Mouse (Mus musculus) forebrain, postnatal 0 days (tissue): ENCODE results near the gene Adcy6. TPM values are rescaled to one million over a fixed set of nuclear protein-coding genes. Genes with fewer than 3 reads are reported as not detected.

Experiments
- ATAC-seq: fragments of 200-750 bp; cut with Nextera tagmentation; 2 replicates; pipeline ENCODE4 v1.8.0; 2017; ENCODE audit warnings: mild to moderate bottlenecking, moderate library complexity
- DNase-seq: peaks from one replicate; pipeline ENCODE4 v3.0.0-alpha.2; 2015
- H3K27ac ChIP-seq: fragments of 300-500 bp; sonication (generic); 2 replicates; pipeline ENCODE4 v1.5.1; 2014; ENCODE audit warnings: low read depth, mild to moderate bottlenecking, antibody characterized with exemption, low read length, moderate library complexity, mixed read lengths
- H3K27me3 ChIP-seq: fragments of 300-500 bp; sonication (generic); 2 replicates; pipeline ENCODE4 v1.6.1; 2014; ENCODE audit warnings: mild to moderate bottlenecking, low read length, mixed read lengths; ENCODE audit not compliant: insufficient read depth
- H3K36me3 ChIP-seq: fragments of 300-500 bp; sonication (generic); 2 replicates; pipeline ENCODE4 v1.6.1; 2014; ENCODE audit warnings: mild to moderate bottlenecking, moderate library complexity; ENCODE audit not compliant: insufficient read depth
- H3K4me1 ChIP-seq: fragments of 300-500 bp; sonication (generic); 2 replicates; pipeline ENCODE4 v1.6.1; 2014; ENCODE audit warnings: antibody characterized with exemption; ENCODE audit not compliant: insufficient read depth
- H3K4me2 ChIP-seq: fragments of 300-500 bp; sonication (generic); 2 replicates; pipeline ENCODE4 v1.6.1; 2014; ENCODE audit warnings: low read depth, mild to moderate bottlenecking, moderate library complexity
- H3K4me3 ChIP-seq: fragments of 300-500 bp; sonication (generic); 2 replicates; pipeline ENCODE4 v1.5.1; 2014; ENCODE audit warnings: low read depth, low read length, mixed read lengths
- H3K9ac ChIP-seq: fragments of 300-500 bp; sonication (generic); 2 replicates; pipeline ENCODE4 v1.6.1; 2014; ENCODE audit warnings: mild to moderate bottlenecking
- H3K9me3 ChIP-seq: fragments of 300-500 bp; sonication (generic); 2 replicates; pipeline ENCODE4 v1.6.1; 2016; ENCODE audit warnings: low read length
- CTCF ChIP-seq: sonication (generic); IDR thresholded peaks from 2 replicates; pipeline ENCODE4 v1.5.1; 2016; ENCODE audit warnings: antibody characterized with exemption, control low read depth, low read depth
- WGBS: fragments of 180-500 bp; shearing (Covaris S2); extraction: QIAGEN DNeasy Blood & Tissue Kit; methylation state at CpG from one replicate; pipeline ENCODE4 v1.1.7; 2014; 5-methylcytosine and 5-hydroxymethylcytosine counted together
- polyA plus RNA-seq: library from polyadenylated mRNA; unstranded; fragments of >200 nt; fragmentation: Nextera tagmentation; extraction: Ambion mirVana; gene quantifications from 2 replicates; pipeline ENCODE4 v1.2.1, GENCODE M21; 2015
- total RNA-seq: library from RNA; depleted of rRNA; stranded (reverse); fragments of >200 nt; gene quantifications from 2 replicates; pipeline ENCODE4 v1.2.3, GENCODE M21; 2014

Gene Adcy6
- total and polyA plus RNA-seq, 2 experiments from 2014 or later = 5.4 to 42.3 TPM

DNA sequence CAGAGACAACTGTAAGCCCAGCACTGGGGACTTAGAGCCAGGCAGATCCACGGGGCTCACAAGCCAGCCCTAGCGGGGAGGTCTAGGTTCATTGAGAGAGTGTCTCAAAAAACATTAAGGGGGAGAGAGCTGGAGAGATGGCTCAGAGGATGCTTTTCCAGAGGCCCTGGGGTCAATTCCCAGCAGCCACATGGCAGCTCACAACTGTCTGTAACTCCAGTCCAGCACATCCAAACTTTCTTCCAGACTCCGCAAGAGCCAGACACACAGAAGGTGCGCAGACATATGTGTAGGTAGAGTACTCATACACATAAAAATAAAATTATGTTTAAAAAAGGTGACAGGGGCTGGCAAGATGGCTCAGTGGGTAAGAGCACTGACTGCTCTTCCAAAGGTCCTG lies 36.6 kb downstream of the Adcy6 start:
- Histone ChIP-seq H3K27me3 (no peaks in the 10 kb centered on the region; the same call in 1 of the 2 replicates), H3K4me1 (peaks cover 5% of the 10 kb centered on the region), H3K9ac (no peak overlapping the region), H3K4me3 (no peak overlapping the region), H3K27ac (no peak overlapping the region), H3K4me2 (no peak overlapping the region), H3K9me3 (no peaks in the 10 kb centered on the region), H3K36me3 (no peaks in the 10 kb centered on the region)
- DNase-seq (no peak), ATAC-seq (no peak)
- WGBS = 78% methylated on average over 4 of the region's 4 CpGs
- TF ChIP-seq CTCF = no peak

DNA sequence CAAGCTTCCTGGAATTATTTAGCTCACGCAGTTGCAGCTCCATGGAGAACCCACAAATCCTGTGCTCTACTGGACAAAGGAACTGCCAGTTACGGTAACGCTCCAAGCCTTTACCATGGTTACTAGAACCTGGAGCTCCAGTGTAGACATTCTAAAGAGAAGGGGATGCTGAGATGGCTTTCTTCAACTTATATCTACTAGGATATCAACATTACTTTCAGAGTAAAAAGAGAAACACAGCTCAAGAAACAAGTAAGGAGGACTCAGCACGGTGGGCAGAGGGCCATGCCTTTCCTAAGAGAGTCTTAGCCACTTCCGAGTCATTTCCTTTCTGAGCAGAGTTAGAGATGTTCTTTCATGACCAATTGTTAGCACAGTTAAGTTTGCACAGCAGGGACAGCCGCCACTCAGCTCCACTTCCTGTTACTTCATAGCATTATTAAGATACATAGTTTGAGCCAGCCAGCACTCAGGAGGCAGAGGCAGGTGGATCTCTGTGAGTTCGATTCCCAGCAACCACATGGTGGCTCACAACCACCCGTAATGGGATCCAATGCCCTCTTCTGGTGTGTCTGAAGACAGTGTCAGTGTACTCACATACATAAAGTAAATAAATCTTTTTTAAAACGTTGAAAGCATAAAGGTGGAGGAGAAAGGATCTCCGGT lies 38.9 kb downstream of the Adcy6 start, which contains the start of the genes Ccnt1 and 4930415O20Rik:
Ccnt1 (minus strand) TSS at position 51 of the 666 bp plus-strand sequence.
4930415O20Rik (plus strand) TSS at position 132 of the 666 bp plus-strand sequence.
- DNase-seq (no peak), ATAC-seq (no peak)
- 86% methylated on average over 10 of the region's 10 CpGs for WGBS
- Histone ChIP-seq H3K36me3 (no peaks in the 10 kb centered on the region), H3K27ac (no peak within 1 kb of the TSS), H3K4me2 (no peak within 1 kb of the TSS), H3K4me1 (peaks cover 10% of the 10 kb centered on the region), H3K27me3 (no peaks in the 10 kb centered on the region; the same call in 1 of the 2 replicates), H3K9ac (no peak within 1 kb of the TSS), H3K4me3 (no peak within 1 kb of the TSS), H3K9me3 (no peaks in the 10 kb centered on the region)
- TF ChIP-seq CTCF = no peak

DNA sequence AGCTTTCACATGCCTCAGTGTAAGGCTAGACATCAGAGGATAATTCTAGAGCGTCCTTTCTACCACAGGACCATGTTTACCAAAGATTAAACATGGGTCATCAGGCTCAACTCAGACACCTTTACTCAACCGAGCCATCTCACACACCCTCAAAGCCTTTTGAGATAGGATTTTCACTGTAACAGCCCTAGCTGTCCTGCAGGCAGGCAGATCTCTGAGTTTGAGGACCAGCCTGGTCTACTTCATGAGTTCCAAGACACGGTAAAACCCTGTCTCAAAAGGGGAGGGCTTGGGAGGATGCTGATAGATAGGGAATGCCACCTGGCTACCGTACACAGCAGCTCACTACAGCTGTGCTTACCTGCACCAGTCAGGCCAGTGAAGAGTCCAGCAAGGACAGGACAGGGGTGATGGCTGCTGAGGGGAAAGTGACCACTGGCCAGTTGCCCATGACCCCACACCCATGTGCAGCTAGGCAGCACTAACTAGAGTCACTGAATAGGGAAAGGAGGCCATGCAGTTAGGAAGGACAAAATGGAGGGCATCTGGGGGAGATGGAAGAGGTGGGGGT lies 40.0 kb downstream of the Adcy6 start:
- H3K9me3 ChIP-seq = no peaks in the 10 kb centered on the region
- TF ChIP-seq CTCF = no peak; the same call in 1 of the 2 replicates
- 82% methylated on average over 4 of the region's 4 CpGs for WGBS
- no peaks in the 10 kb centered on the region; the same call in 1 of the 2 replicates for H3K27me3 ChIP-seq
- no peak overlapping the region for H3K9ac ChIP-seq
- H3K4me3 ChIP-seq = no peak overlapping the region
- H3K4me2 ChIP-seq = no peak overlapping the region
- no peak overlapping the region for H3K27ac ChIP-seq
- peaks cover 13% of the 10 kb centered on the region for H3K4me1 ChIP-seq
- ATAC-seq (no peak), DNase-seq (no peak)
- H3K36me3 ChIP-seq = no peaks in the 10 kb centered on the region

DNA sequence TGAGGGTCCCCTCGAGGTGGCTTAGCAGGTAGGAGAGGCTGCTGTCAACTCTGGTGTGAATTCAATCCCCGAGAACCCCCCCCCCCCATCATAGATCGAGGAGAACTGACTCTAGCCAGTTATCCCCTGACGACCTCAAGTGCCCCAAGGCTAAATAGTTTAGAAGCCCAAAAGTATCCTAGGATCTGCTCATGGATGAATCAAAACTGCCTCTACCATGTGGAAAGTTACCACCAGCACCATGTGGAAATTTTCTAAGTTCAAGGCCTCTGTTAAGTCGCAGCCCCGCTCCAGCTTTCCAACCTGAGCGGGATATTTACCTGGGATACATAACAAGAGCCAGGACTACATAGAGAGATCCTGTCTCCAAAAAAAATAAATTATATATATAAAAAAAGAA lies 40.7 kb downstream of the Adcy6 start:
- 68% methylated on average over 7 of the region's 7 CpGs for WGBS
- Histone ChIP-seq H3K27ac (no peak overlapping the region), H3K4me1 (peaks cover 13% of the 10 kb centered on the region), H3K9me3 (no peaks in the 10 kb centered on the region), H3K4me2 (peak overlapping the region; percentile 57), H3K27me3 (no peaks in the 10 kb centered on the region), H3K9ac (no peak overlapping the region), H3K4me3 (0 out of 2 replicates have a peak overlapping the region, but pooled peaks have one; percentile 56), H3K36me3 (no peaks in the 10 kb centered on the region)
- no peak for ATAC-seq
- no peak for DNase-seq
- TF ChIP-seq CTCF = no peak

DNA sequence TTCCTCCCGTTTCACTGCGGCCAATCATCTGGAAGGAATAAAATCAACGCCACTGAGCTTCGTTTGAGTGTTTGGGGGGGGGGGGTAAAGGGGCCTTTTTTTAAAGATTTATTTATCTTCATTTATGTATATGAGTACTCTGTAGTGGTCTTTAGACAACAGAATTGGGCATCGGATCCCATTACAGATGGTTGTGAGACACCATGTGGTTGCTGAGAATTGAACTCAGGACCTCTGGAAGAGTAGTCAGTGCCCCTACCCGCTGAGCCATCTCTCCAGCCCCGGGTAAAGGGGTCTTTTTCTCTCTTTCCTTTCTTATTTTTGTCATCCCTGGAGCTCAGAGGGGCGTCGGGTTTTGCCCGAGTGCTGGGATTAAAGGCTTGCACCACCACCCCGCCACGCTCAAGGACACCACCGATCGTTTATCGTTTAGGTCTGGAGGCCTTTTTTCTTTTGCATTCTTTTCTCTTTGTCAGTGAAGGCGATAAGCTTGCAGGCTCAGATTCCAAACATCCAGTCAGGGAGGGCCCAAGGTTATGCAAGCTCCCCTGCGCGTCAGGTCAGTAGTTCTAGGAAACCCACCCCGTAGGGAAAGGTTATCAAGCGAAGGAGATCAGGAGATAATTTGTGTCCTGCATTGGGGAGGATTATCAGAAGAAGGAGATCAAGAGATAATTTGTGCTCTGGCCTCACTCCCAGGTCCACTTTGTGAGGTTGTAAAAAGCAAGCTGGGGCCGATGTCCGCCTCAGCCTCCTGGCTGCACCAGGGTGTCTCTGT lies 41.4 kb downstream of the Adcy6 start:
- H3K4me3 ChIP-seq = peak overlapping the region; percentile 56
- no peaks in the 10 kb centered on the region for H3K9me3 ChIP-seq
- TF ChIP-seq CTCF = no peak
- H3K27ac ChIP-seq = peak overlapping the region; percentile 96
- 9% methylated on average over 22 of the region's 22 CpGs for WGBS
- peak; percentile 6; the same call in 1 of the 2 replicates for ATAC-seq
- no peaks in the 10 kb centered on the region for H3K36me3 ChIP-seq
- peak overlapping the region; percentile 57 for H3K4me2 ChIP-seq
- H3K27me3 ChIP-seq = no peaks in the 10 kb centered on the region
- DNase-seq = no peak
- H3K4me1 ChIP-seq = peaks cover 13% of the 10 kb centered on the region
- peak overlapping the region; percentile 85 for H3K9ac ChIP-seq

DNA sequence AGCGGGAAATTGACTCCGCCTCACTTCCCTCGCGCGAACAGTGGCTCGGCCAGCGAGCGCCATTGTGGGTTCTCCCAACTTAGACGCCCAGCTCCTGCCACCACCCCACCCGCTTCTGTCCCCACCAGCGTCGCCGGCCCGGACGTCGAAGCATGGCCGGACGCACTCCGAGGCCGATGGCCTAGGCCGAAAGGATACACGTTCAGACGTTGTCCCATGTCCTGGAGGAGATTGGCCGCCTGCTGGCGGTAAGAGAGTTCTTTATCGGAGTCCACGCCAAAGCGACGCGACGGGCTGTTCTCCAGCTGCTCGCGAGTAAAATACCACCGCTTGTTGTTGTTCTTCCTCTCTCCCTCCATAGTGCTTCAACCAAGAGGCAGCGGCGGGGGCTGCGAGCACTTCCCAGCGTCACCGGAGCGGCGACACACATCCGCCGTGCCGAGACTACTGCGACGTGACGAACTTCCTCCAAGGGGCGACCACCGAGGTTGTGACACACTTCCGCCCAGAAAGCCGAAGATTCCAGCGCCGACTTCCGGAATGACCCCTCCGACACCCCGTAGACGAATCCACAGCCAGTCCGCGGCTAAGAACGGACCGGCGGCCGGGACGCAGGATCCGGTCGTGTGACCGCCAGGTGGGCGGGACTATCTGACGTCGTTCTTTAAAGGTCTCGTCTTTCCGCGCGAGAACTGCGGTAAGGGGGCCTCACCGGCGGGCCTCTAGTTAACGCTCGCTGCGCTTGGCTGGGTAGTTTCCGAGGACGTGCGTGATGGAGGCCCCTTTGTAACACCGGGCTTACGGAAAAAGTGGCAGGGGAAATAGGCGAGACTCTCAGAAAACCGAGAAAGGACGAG lies 42.4 kb downstream of the Adcy6 start:
- H3K9me3 ChIP-seq = no peaks in the 10 kb centered on the region
- peak overlapping the region; percentile 56 for H3K4me3 ChIP-seq
- peak overlapping the region; percentile 82 for H3K4me2 ChIP-seq
- H3K27me3 ChIP-seq = no peaks in the 10 kb centered on the region
- under 1% methylated on average over 88 of the region's 88 CpGs for WGBS
- DNase-seq (peak; percentile 100), ATAC-seq (peak; percentile 97)
- H3K36me3 ChIP-seq = no peaks in the 10 kb centered on the region
- TF ChIP-seq CTCF = peak; percentile 52
- peaks cover 13% of the 10 kb centered on the region for H3K4me1 ChIP-seq
- peak overlapping the region; percentile 96 for H3K27ac ChIP-seq
- peak overlapping the region; percentile 87 for H3K9ac ChIP-seq
